Comparison of ENCODE assay signal across 8 mouse cellular contexts in genomic region chr5:140659607-140660272, GRCm38 (mm10). TPM values are rescaled to one million over a fixed set of nuclear protein-coding genes. Genes with fewer than 3 reads are reported as not detected.
A peak's percentile ranks its signal among the peaks of the same experiment; 100 is the strongest.
DNase-seq lines count a peak whose midpoint lies in the region; ATAC-seq lines count a peak whose summit lies in the region.

No protein-coding gene starts in this region.

- DNase-seq in urinary bladder, postnatal 14 days (ENCODE audit: low spot score), result peak; percentile 44
- no peak for DNase-seq in urinary bladder, adult 18-20 months (ENCODE audit: low spot score in 2 of 2)
- peak; percentile 80 to 85 for DNase-seq in frontal cortex, adult 2 months (ENCODE audit: extremely low spot score in 1 of 2, low spot score in 1 of 2)
- DNase-seq in left cerebral cortex, postnatal 10 days (ENCODE audit: extremely low spot score in 1 of 2, low spot score in 2 of 2), result peak; percentile 83 to 84
- peak; percentile 72 for DNase-seq in right cerebral cortex, postnatal 14 days
- DNase-seq in thymus, postnatal 25 days, result no peak
- no peak for DNase-seq in kidney, adult 18-20 months

- ATAC-seq in megakaryocyte-erythroid progenitor cell, adult 5-6 weeks (replicated peaks; ENCODE audit: low FRiP score, low TSS enrichment, poor library complexity, severe bottlenecking), result no peak

- intact Hi-C loops in left cerebral cortex, postnatal 10 days (cut with DNase I), result loop anchor here (5.0 kb wide), 1 partner anchor 117 kb away; no protein-coding TSS in a partner anchor

RNA-seq across cellular contexts. Expression of gene Ttyh3, which starts 10.9 kb away (rescaled TPM):
- polyA plus RNA-seq in frontal cortex, adult 2 months (2012; rRNA removed), result 137 and 141 TPM in 2 replicates
- total RNA-seq in left cerebral cortex, postnatal 10 days (2021), result 100 to 1,000 TPM; 319 to 338 TPM
- 26.7 and 32.2 TPM in 2 replicates for total RNA-seq in megakaryocyte-erythroid progenitor cell, adult 5-6 weeks (2014; fragmentation: Nextera tagmentation)
- total RNA-seq in megakaryocyte-erythroid progenitor cell, adult 5-6 weeks (2017), result 5.6 and 8.6 TPM in 2 replicates

RNA-seq across cellular contexts. Expression of gene Iqce, which starts 42.4 kb away (rescaled TPM):
- 47.7 and 60.0 TPM in 2 replicates for polyA plus RNA-seq in frontal cortex, adult 2 months (2012; rRNA removed)
- 10 to 100 TPM; 50.8 to 60.9 TPM for total RNA-seq in left cerebral cortex, postnatal 10 days (2021)
- total RNA-seq in megakaryocyte-erythroid progenitor cell, adult 5-6 weeks (2014; fragmentation: Nextera tagmentation), result 23.0 and 24.6 TPM in 2 replicates
- total RNA-seq in megakaryocyte-erythroid progenitor cell, adult 5-6 weeks (2017), result 5.6 and 13.0 TPM in 2 replicates

RNA-seq across cellular contexts. Expression of gene Brat1, which starts 45.1 kb away (rescaled TPM):
- 23.2 and 23.5 TPM in 2 replicates for polyA plus RNA-seq in frontal cortex, adult 2 months (2012; rRNA removed)
- 10 to 100 TPM; 26.5 to 28.8 TPM for total RNA-seq in left cerebral cortex, postnatal 10 days (2021)
- 24.7 and 25.7 TPM in 2 replicates for total RNA-seq in megakaryocyte-erythroid progenitor cell, adult 5-6 weeks (2014; fragmentation: Nextera tagmentation)
- total RNA-seq in megakaryocyte-erythroid progenitor cell, adult 5-6 weeks (2017), result 14.9 and 15.7 TPM in 2 replicates

RNA-seq across cellular contexts. Expression of gene Lfng, which starts 52.6 kb away (rescaled TPM):
- polyA plus RNA-seq in frontal cortex, adult 2 months (2012; rRNA removed), result 28.7 and 36.2 TPM in 2 replicates
- 10 to 100 TPM; 18.7 to 25.8 TPM for total RNA-seq in left cerebral cortex, postnatal 10 days (2021)
- 17.6 and 38.9 TPM in 2 replicates for total RNA-seq in megakaryocyte-erythroid progenitor cell, adult 5-6 weeks (2014; fragmentation: Nextera tagmentation)
- 21.3 and 22.9 TPM in 2 replicates for total RNA-seq in megakaryocyte-erythroid progenitor cell, adult 5-6 weeks (2017)

Comparison
In these comparisons a context has a peak if more than half of its experiments do, and no peak if none do; other contexts are left out.
1. DNase-seq: peak in urinary bladder, postnatal 14 days (single experiment), frontal cortex, adult 2 months (2 of 2), left cerebral cortex, postnatal 10 days (2 of 2) and right cerebral cortex, postnatal 14 days (single experiment); none in urinary bladder, adult 18-20 months (0 of 2), thymus, postnatal 25 days (single experiment) and kidney, adult 18-20 months (single experiment).
2. RNA of gene Ttyh3, which starts 10.9 kb away (total RNA-seq): 319 to 338 TPM in left cerebral cortex, postnatal 10 days; 5.6 to 32.2 TPM in megakaryocyte-erythroid progenitor cell, adult 5-6 weeks; every median in the first group is over 4 times any median in the second.